Mouse (Mus musculus) left cerebral cortex, adult 9 months (tissue): ENCODE measurements around the gene Psmb1.
"Not testable (repeated sequence)": the region's sequence is repeated elsewhere in the genome, so short reads cannot be mapped to it uniquely, and the experiment has no call there.

ENCODE experiments used
- DNase-seq, 2 experiments: peaks; one replicate each; pipeline ENCODE4 v3.0.0; 2022; ENCODE audit warnings: low spot score in 2 of 2

Psmb1 gene

GRCm38 (mm10) chr17:15499656-15500394 lies at the start of gene Psmb1, which contains the start of gene Tbp:
Gene Psmb1 (minus strand): TSS chr17:15499751.
Gene Tbp (plus strand): TSS chr17:15499888.
- peak; percentile 92 to 98 for DNase-seq

GRCm38 (mm10) chr17:15546440-15546839 lies 46.9 kb upstream of the Psmb1 start:
- no peak for DNase-seq

DNA sequence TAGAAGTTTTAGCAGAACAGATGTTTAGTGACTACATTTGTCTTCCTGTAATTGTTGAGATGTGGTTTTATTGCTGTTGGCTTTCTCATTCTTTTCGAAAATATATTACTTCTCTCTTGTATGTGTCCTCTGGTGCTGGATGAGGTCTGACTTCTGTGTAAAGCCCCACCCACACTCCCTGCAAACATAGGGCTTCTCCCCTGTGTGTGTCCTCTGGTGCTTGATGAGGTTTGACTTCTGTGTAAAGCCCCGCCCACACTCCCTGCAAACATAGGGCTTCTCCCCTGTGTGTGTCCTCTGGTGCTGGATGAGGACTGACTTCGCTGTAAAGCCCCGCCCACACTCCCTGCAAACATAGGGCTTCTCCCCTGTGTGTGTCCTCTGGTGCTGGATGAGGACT lies 44.3 kb upstream of the Psmb1 start:
- not testable (repeated sequence) for DNase-seq

DNA sequence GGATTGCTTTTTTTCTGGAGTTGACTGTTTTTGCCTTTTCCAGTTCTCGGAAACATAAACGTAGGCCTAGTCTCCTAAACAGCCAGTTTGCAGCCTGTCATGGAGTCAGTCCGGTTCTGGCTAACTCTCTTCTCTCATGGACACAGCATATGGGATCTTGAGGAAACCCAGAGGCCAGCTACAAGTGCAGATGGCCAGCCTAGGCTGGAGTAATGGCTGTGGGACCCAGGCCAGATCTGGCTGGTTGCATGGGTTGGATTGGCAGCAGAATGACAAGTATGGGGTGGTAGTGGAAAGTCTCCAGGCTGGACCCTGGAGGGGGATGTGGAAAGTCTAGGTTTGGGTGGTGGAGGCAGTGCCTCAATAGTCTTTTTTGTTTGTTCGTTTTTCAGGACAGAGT lies 40.8 kb upstream of the Psmb1 start:
- DNase-seq = no peak

DNA sequence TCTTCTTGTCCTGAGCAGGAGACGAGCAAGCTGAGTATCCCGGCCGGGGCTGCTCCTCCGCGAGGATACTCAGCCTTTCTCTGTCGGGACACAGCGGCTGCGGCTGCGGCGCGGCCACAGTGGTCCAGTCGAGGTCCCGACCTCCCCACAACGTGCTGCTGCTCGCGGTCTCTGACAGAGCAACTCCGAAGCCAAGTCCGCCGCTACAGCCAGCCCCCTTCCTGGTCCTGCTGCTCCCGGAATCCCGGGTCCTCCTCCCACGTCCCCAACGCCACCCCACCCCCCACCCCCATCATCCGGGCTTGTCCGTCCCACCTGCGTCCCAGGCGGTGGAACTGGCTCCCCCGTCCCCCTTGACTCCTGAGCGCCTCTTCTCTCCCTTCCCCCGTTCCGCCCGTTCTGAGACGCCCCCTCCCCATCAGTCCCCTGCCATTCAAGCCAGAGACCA lies 36.9 kb upstream of the Psmb1 start:
- no peak for DNase-seq

DNA sequence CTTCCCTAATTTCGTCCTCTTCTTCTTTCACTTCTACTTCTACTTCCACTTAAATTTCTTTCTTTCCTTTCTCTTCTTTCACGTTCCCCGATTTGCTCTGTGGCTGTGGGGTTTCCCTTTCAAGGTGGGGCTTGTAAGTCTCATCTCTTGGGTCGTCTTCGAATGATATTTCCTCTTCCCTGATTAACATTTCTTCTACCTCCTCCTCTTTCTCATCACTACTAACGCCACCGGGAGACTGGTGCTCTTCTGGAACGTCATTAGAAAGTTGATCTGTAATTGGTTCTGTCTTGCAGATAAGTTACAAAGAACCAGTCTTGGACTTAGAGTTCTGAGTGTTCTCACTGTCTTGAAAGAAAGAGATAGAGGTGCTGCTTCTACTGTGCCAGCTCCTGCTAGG lies 36.4 kb upstream of the Psmb1 start:
- no peak for DNase-seq

DNA sequence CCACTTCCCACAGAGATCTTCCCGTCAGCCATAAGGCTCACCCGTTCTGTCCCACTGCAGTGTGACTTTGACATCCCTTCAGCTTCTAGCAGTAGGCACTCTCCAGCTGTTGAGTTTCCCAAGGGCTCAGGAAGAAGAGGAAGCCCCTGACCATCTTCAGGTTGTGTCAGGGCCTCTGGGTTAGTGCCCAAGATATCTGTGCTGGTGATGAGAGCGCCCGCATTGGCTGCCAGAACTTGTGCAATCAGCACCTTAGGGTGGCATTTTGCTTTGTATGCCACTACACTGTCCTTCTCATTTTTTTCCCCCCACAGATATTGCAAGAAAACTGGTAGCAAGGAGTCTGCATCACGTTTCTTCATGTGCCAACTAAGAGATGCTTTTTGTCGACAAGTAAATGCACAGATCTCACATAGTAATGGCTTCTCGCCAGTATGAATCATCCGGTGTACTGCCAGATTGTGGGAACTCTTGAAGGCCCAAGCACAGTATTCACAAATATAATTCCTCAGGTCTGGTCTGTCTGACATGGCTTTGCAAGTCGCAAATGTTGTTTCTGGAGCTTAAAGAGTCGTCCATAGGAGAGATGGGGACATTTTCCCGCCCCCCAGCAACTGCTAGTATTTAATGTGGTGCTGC lies 35.7 kb upstream of the Psmb1 start:
- peak in 1 of 2 experiments; percentile 74 for DNase-seq

DNA sequence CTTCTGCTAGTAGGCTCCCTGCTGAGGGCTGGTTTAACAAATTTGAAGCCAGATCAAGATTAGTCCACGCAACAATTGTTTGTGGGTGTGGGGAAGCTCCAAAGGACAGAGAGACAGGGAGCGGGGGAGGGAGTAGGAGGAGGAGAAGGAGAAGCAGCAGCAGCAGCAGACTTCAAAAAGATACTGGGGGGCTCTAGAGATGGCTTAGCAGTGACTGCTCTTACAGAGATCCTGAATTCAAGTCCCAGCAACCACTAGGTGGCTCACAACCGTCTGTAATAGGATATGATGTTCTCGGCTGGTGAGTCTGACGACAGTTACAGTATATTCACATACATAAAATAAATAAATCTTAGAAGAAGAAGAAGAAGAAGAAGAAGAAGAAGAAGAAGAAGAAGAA lies 30.6 kb upstream of the Psmb1 start:
- DNase-seq = peak in 1 of 2 experiments; percentile 55

GRCm38 (mm10) chr17:15528887-15529286 lies 29.3 kb upstream of the Psmb1 start:
- no peak for DNase-seq

DNA sequence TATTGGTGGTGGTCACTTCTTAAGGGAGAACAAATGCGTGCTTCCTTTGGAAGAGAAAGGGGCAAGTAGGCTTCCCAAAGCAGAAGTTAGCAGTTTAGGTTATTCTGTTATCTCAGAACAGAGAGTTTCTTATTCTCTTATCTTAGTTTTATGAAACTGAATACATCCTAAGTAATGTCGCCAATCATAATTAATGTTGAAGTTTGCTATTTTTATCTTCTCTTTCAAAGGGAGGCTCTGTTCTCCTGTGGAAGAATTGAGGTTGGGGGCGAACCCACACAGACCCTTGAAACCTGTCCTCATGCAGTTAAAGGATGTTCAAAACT lies 28.2 kb upstream of the Psmb1 start:
- no peak for DNase-seq

- peak; percentile 81 to 93 for DNase-seq
Observed at GRCm38 (mm10) chr17:15526986-15527810, 27.6 kb upstream of the Psmb1 start, which contains the start of gene Pdcd2. Gene Pdcd2 (minus strand): TSS chr17:15527301.

GRCm38 (mm10) chr17:15526304-15526703 lies 26.8 kb upstream of the Psmb1 start:
- DNase-seq = no peak

- DNase-seq = no peak
Observed at GRCm38 (mm10) chr17:15518766-15519165, 19.2 kb upstream of the Psmb1 start.

DNA sequence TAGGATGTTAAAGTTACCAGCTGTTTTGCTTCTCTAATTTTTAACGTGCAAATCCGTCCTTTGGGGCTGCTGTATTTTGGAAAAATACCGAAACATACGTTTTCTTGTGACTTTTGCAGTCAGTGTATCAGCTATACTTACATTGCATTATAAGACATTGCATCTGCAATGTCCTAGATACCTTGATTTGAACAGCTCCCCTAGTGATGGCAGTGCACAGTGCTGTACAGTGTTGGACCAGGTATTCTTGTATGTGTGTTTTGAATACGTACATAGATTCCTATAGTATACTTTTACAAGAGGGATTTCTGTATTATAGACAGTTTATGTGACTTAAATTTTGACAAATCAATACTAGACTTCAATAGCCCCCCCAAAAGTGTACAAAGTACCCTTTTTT lies 18.6 kb upstream of the Psmb1 start:
- no peak for DNase-seq

- DNase-seq = no peak
Observed at GRCm38 (mm10) chr17:15517776-15518175, 18.2 kb upstream of the Psmb1 start.

GRCm38 (mm10) chr17:15510694-15511093 lies 11.1 kb upstream of the Psmb1 start:
- DNase-seq = no peak

- DNase-seq = no peak
Observed at GRCm38 (mm10) chr17:15498753-15499113, 818 bp downstream of the Psmb1 start.

GRCm38 (mm10) chr17:15497882-15498752 lies 1.4 kb downstream of the Psmb1 start:
- peak; percentile 79 to 95 for DNase-seq

- no peak for DNase-seq
Observed at GRCm38 (mm10) chr17:15490542-15490941, 9.0 kb downstream of the Psmb1 start.

DNA sequence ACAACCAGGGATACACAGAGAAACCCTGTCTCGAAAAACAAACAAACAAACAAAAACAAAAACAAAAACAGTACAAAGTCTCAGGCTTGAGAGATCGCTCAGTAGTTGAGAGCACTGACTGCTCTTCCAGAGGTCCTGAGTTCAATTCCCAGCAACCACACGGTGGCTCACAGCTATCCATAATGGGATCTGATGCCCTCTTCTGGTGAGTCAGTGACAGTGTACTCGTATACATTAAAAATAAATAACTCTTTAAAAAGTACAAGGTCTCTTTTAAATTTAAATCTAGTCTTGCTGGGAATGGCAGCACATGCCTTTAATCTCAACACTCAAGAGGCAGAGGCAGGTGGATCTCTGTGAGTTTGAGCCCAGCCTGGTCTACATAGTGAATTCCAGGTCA lies 26.9 kb downstream of the Psmb1 start:
- DNase-seq = no peak

GRCm38 (mm10) chr17:15467669-15468068 lies 31.9 kb downstream of the Psmb1 start:
- DNase-seq = peak in 1 of 2 experiments; percentile 64
